Mouse (Mus musculus) spleen, postnatal 10 days (tissue): Measurements from ENCODE around the gene Cbarp.

ENCODE experiments used
- DNase-seq, 2 experiments: peaks; one replicate each; pipeline ENCODE4 v3.0.0; 2021 to 2022; ENCODE audit warnings: low spot score in 2 of 2

Cbarp gene

GRCm38 (mm10) chr10:80140666-80141035 lies at the start of gene Cbarp:
Gene Cbarp, minus strand, starts transcription at chr10:80140835.
- DNase-seq: no peak

- no peak for DNase-seq
Observed at GRCm38 (mm10) chr10:80189999-80190398, 49.4 kb upstream of the Cbarp start.

- DNase-seq: no peak
Observed at GRCm38 (mm10) chr10:80188453-80189024, 47.9 kb upstream of the Cbarp start.

GRCm38 (mm10) chr10:80187739-80188138 lies 47.1 kb upstream of the Cbarp start:
- no peak for DNase-seq

- DNase-seq: no peak
Observed at GRCm38 (mm10) chr10:80186649-80187048, 46.0 kb upstream of the Cbarp start.

GRCm38 (mm10) chr10:80182547-80182946 lies 41.9 kb upstream of the Cbarp start:
- no peak for DNase-seq

GRCm38 (mm10) chr10:80180823-80181222 lies 40.2 kb upstream of the Cbarp start:
- DNase-seq: no peak

GRCm38 (mm10) chr10:80180288-80180687 lies 39.7 kb upstream of the Cbarp start:
- no peak for DNase-seq

GRCm38 (mm10) chr10:80179068-80180051 lies 38.7 kb upstream of the Cbarp start, which contains the start of gene Efna2:
Gene Efna2, plus strand, starts transcription at chr10:80179482.
- DNase-seq: peak in 1 of 2 experiments; percentile 37

GRCm38 (mm10) chr10:80177441-80178279 lies 37.0 kb upstream of the Cbarp start:
- no peak for DNase-seq

GRCm38 (mm10) chr10:80176270-80176834 lies 35.7 kb upstream of the Cbarp start:
- no peak for DNase-seq

- DNase-seq: peak in 1 of 2 experiments; percentile 51
Observed at GRCm38 (mm10) chr10:80175536-80176269, 35.1 kb upstream of the Cbarp start.

- DNase-seq: peak in 1 of 2 experiments; percentile 69
Observed at GRCm38 (mm10) chr10:80174705-80175104, 34.1 kb upstream of the Cbarp start.

- DNase-seq: no peak
Observed at GRCm38 (mm10) chr10:80173955-80174640, 33.5 kb upstream of the Cbarp start.

- no peak for DNase-seq
Observed at GRCm38 (mm10) chr10:80173358-80173757, 32.7 kb upstream of the Cbarp start.

GRCm38 (mm10) chr10:80172527-80173292 lies 32.1 kb upstream of the Cbarp start, which contains the start of gene 1600002K03Rik:
Gene 1600002K03Rik, plus strand, starts transcription at chr10:80172944.
- DNase-seq: peak; percentile 89 to 91

- peak in 1 of 2 experiments; percentile 36 for DNase-seq
Observed at GRCm38 (mm10) chr10:80171760-80172526, 31.3 kb upstream of the Cbarp start.

GRCm38 (mm10) chr10:80171252-80171651 lies 30.6 kb upstream of the Cbarp start:
- DNase-seq: no peak

GRCm38 (mm10) chr10:80170601-80171021 lies 30.0 kb upstream of the Cbarp start:
- no peak for DNase-seq
